Mouse (Mus musculus): ENCODE results near the gene Gm16181. TPM values are rescaled to one million over a fixed set of nuclear protein-coding genes. Genes with fewer than 3 reads are reported as not detected.
"Not testable (repeated sequence)": the region's sequence is repeated elsewhere in the genome, so short reads cannot be mapped to it uniquely, and the experiment has no call there.

The Gm16181 gene
- total RNA-seq, 4 experiments from 2014 or later: not detected

- DNase-seq (ENCODE audit: low spot score in 2 of 2): peak in 1 of 2 experiments; percentile 88
Observed at GRCm38 (mm10) chr17:35232043-35232442, 11.4 kb downstream of the Gm16181 start.

- no peak for DNase-seq (ENCODE audit: low spot score in 2 of 2)
Observed at GRCm38 (mm10) chr17:35232659-35233058, 12.0 kb downstream of the Gm16181 start.

- no peak for DNase-seq (ENCODE audit: low spot score in 2 of 2)
Observed at GRCm38 (mm10) chr17:35233114-35233980, 12.7 kb downstream of the Gm16181 start, which contains the start of gene Atp6v1g2. Gene Atp6v1g2 (plus strand): TSS chr17:35233660.

- DNase-seq (ENCODE audit: low spot score in 2 of 2): not testable (repeated sequence)
Observed at GRCm38 (mm10) chr17:35234090-35234489, 13.5 kb downstream of the Gm16181 start.

- DNase-seq (ENCODE audit: low spot score in 2 of 2): no peak
Observed at GRCm38 (mm10) chr17:35234903-35235302, 14.3 kb downstream of the Gm16181 start.

- peak; percentile 92 to 93 for DNase-seq (ENCODE audit: low spot score in 2 of 2)
Observed at GRCm38 (mm10) chr17:35235614-35236389, 15.2 kb downstream of the Gm16181 start, which contains the start of gene Nfkbil1. Gene Nfkbil1 (minus strand): TSS chr17:35235792.

GRCm38 (mm10) chr17:35236390-35236746 lies 15.7 kb downstream of the Gm16181 start:
- DNase-seq (ENCODE audit: low spot score in 2 of 2): peak; percentile 97 to 99

- no peak for DNase-seq (ENCODE audit: low spot score in 2 of 2)
Observed at GRCm38 (mm10) chr17:35236996-35237395, 16.4 kb downstream of the Gm16181 start.

- no peak for DNase-seq (ENCODE audit: low spot score in 2 of 2)
Observed at GRCm38 (mm10) chr17:35237504-35237903, 16.9 kb downstream of the Gm16181 start.

- no peak for DNase-seq (ENCODE audit: low spot score in 2 of 2)
Observed at GRCm38 (mm10) chr17:35239700-35240099, 19.1 kb downstream of the Gm16181 start.

GRCm38 (mm10) chr17:35240384-35241304 lies 20.0 kb downstream of the Gm16181 start:
- no peak for DNase-seq (ENCODE audit: low spot score in 2 of 2)

GRCm38 (mm10) chr17:35241305-35242014 lies 20.8 kb downstream of the Gm16181 start, which contains the start of gene Ddx39b:
Gene Ddx39b (plus strand): TSS chr17:35241746.
- peak; percentile 94 to 97 for DNase-seq (ENCODE audit: low spot score in 2 of 2)

GRCm38 (mm10) chr17:35242015-35242941 lies 21.6 kb downstream of the Gm16181 start:
- DNase-seq (ENCODE audit: low spot score in 2 of 2): peak in 1 of 2 experiments; percentile 69

- no peak for DNase-seq (ENCODE audit: low spot score in 2 of 2)
Observed at GRCm38 (mm10) chr17:35243086-35243485, 22.5 kb downstream of the Gm16181 start.

GRCm38 (mm10) chr17:35244999-35245398 lies 24.4 kb downstream of the Gm16181 start:
- no peak for DNase-seq (ENCODE audit: low spot score in 2 of 2)

GRCm38 (mm10) chr17:35245731-35246623 lies 25.3 kb downstream of the Gm16181 start:
- no peak for DNase-seq (ENCODE audit: low spot score in 2 of 2)

GRCm38 (mm10) chr17:35247144-35247543 lies 26.5 kb downstream of the Gm16181 start:
- no peak for DNase-seq (ENCODE audit: low spot score in 2 of 2)

- no peak for DNase-seq (ENCODE audit: low spot score in 2 of 2)
Observed at GRCm38 (mm10) chr17:35248986-35249385, 28.4 kb downstream of the Gm16181 start.

Data from layer of hippocampus, adult 8-10 months (tissue).